Mouse (Mus musculus) erythroblast, embryonic 14.5 days (primary cell): ENCODE data around the gene Wdr82.

ENCODE experiments used
- GATA1 ChIP-seq: IDR thresholded peaks from 2 replicates; pipeline ENCODE4 v1.6.1; 2012; ENCODE audit warnings: low read length, inconsistent platforms, mixed read lengths
- TAL1 ChIP-seq: IDR thresholded peaks from 3 replicates; pipeline ENCODE4 v1.6.1; 2012; ENCODE audit warnings: low read length, inconsistent platforms, mixed read lengths

GRCm38 (mm10) chr9:106160426-106160825, 10.3 kb upstream of the Wdr82 start:
- TF ChIP-seq GATA1 (no peak), TAL1 (no peak)
